Mouse (Mus musculus): Measurements from ENCODE around the gene Nudt22. TPM values are rescaled to one million over a fixed set of nuclear protein-coding genes. Genes with fewer than 3 reads are reported as not detected.

The Nudt22 gene
- polyA plus RNA-seq, 1 experiment from 2014 or later: 24.6 TPM

DNA sequence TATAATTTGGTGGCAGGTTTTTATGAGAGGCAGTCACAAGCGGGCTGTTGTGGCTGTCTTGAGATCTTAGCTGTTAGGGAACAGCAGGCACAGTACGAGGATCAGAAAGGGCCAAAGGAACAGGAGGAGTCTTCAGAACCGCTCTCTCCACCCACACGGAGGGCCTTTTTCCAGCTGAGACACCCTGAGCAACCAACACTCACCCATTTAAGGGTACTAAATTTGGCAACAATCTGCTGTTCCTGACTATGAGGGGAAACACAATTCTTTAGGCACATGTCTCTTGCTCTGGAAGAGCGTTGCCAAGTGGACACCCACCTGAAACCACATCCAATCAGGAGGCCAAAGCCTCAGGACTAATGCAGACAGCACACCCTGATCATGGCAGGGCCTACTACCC is 33.6 kb upstream of the Nudt22 start:
- Histone ChIP-seq H3K4me3 (ENCODE audit: low read depth, low read length) (no peak overlapping the region), H3K36me3 (ENCODE audit: control insufficient read depth, insufficient read depth, low read length) (peaks cover 68% of the 10 kb centered on the region), H3K27ac (ENCODE audit: low read depth, low read length) (no peak overlapping the region), H3K4me1 (ENCODE audit: control insufficient read depth, insufficient read depth, low read length) (no peaks in the 10 kb centered on the region), H3K9me3 (replicated peaks; ENCODE audit: control insufficient read depth, low read length) (no peaks in the 10 kb centered on the region), H3K4me2 (no peak overlapping the region), H3K27me3 (ENCODE audit: control insufficient read depth, insufficient read depth, low read length) (no peaks in the 10 kb centered on the region), H3K9ac (ENCODE audit: low read depth, low read length) (no peak overlapping the region)
- ATAC-seq (replicated peaks; ENCODE audit: insufficient number of reproducible peaks, low FRiP score, low TSS enrichment): no peak
- 91% methylated on average over 5 of the region's 5 CpGs for WGBS (ENCODE audit: insufficient replicate concordance)

GRCm38 (mm10) chr19:7020224-7020641 is 24.3 kb upstream of the Nudt22 start:
- Histone ChIP-seq H3K27me3 (ENCODE audit: control insufficient read depth, insufficient read depth, low read length) (no peaks in the 10 kb centered on the region), H3K27ac (ENCODE audit: low read depth, low read length) (no peak overlapping the region), H3K9ac (ENCODE audit: low read depth, low read length) (no peak overlapping the region), H3K36me3 (ENCODE audit: control insufficient read depth, insufficient read depth, low read length) (peaks cover 37% of the 10 kb centered on the region), H3K4me1 (ENCODE audit: control insufficient read depth, insufficient read depth, low read length) (peaks cover 16% of the 10 kb centered on the region), H3K9me3 (replicated peaks; ENCODE audit: control insufficient read depth, low read length) (no peaks in the 10 kb centered on the region), H3K4me3 (ENCODE audit: low read depth, low read length) (no peak overlapping the region), H3K4me2 (no peak overlapping the region)
- 45% methylated on average over 3 of the region's 3 CpGs for WGBS (ENCODE audit: insufficient replicate concordance)
- 0 out of 2 replicates have a peak, but pooled peaks have one; percentile 55 for ATAC-seq (replicated peaks; ENCODE audit: insufficient number of reproducible peaks, low FRiP score, low TSS enrichment)

GRCm38 (mm10) chr19:7019191-7019590 is 23.3 kb upstream of the Nudt22 start, which contains the start of gene Fermt3:
Gene Fermt3, minus strand, starts transcription at chr19:7019469.
- Histone ChIP-seq H3K4me1 (ENCODE audit: control insufficient read depth, insufficient read depth, low read length) (peaks cover 16% of the 10 kb centered on the region), H3K4me2 (peak within 1 kb of the TSS; percentile 37; the same call in 1 of the 2 replicates), H3K9me3 (replicated peaks; ENCODE audit: control insufficient read depth, low read length) (no peaks in the 10 kb centered on the region), H3K36me3 (ENCODE audit: control insufficient read depth, insufficient read depth, low read length) (peaks cover 28% of the 10 kb centered on the region), H3K9ac (ENCODE audit: low read depth, low read length) (peak within 1 kb of the TSS; percentile 64; the same call in 1 of the 2 replicates), H3K27ac (ENCODE audit: low read depth, low read length) (peak within 1 kb of the TSS; percentile 66), H3K4me3 (ENCODE audit: low read depth, low read length) (peak within 1 kb of the TSS; percentile 21; the same call in 1 of the 2 replicates), H3K27me3 (ENCODE audit: control insufficient read depth, insufficient read depth, low read length) (no peaks in the 10 kb centered on the region)
- ATAC-seq (replicated peaks; ENCODE audit: insufficient number of reproducible peaks, low FRiP score, low TSS enrichment): peak; percentile 37
- 55% methylated on average over 5 of the region's 5 CpGs for WGBS (ENCODE audit: insufficient replicate concordance)

DNA sequence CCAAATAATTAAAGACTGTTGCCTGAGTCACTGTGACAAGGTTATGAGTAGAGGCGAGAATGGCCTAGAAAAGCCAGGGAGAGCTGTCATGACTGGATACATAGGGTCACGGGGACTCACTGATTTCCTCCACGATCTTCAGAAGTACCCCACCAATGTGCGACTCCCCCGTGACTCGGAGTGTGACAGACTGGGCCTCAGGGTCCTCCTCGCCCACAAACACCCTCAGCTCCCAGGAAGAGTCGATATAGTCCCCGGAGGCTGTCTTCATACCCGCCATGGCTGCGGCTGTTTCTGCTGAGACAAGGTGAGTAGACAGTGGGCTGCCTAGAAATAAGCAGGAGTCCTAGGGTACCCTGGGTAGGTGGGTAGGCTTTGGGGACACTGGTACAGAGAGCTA is 22.6 kb upstream of the Nudt22 start:
- ATAC-seq (replicated peaks; ENCODE audit: insufficient number of reproducible peaks, low FRiP score, low TSS enrichment): no peak
- Histone ChIP-seq H3K4me3 (ENCODE audit: low read depth, low read length) (no peak overlapping the region; the same call in 1 of the 2 replicates), H3K9ac (ENCODE audit: low read depth, low read length) (peak overlapping the region; percentile 64; the same call in 1 of the 2 replicates), H3K4me1 (ENCODE audit: control insufficient read depth, insufficient read depth, low read length) (peaks cover 16% of the 10 kb centered on the region), H3K9me3 (replicated peaks; ENCODE audit: control insufficient read depth, low read length) (no peaks in the 10 kb centered on the region), H3K27ac (ENCODE audit: low read depth, low read length) (peak overlapping the region; percentile 66), H3K27me3 (ENCODE audit: control insufficient read depth, insufficient read depth, low read length) (no peaks in the 10 kb centered on the region), H3K36me3 (ENCODE audit: control insufficient read depth, insufficient read depth, low read length) (peaks cover 26% of the 10 kb centered on the region), H3K4me2 (peak overlapping the region; percentile 37; the same call in 1 of the 2 replicates)
- 85% methylated on average over 11 of the region's 11 CpGs for WGBS (ENCODE audit: insufficient replicate concordance)

- H3K27ac ChIP-seq (ENCODE audit: low read depth, low read length): peak overlapping the region; percentile 66
- H3K36me3 ChIP-seq (ENCODE audit: control insufficient read depth, insufficient read depth, low read length): peaks cover 26% of the 10 kb centered on the region
- ATAC-seq (replicated peaks; ENCODE audit: insufficient number of reproducible peaks, low FRiP score, low TSS enrichment): no peak
- peaks cover 16% of the 10 kb centered on the region for H3K4me1 ChIP-seq (ENCODE audit: control insufficient read depth, insufficient read depth, low read length)
- H3K4me3 ChIP-seq (ENCODE audit: low read depth, low read length): no peak overlapping the region
- peak overlapping the region; percentile 64 for H3K9ac ChIP-seq (ENCODE audit: low read depth, low read length)
- H3K9me3 ChIP-seq (replicated peaks; ENCODE audit: control insufficient read depth, low read length): no peaks in the 10 kb centered on the region
- no peaks in the 10 kb centered on the region for H3K27me3 ChIP-seq (ENCODE audit: control insufficient read depth, insufficient read depth, low read length)
- peak overlapping the region; percentile 37; the same call in 1 of the 2 replicates for H3K4me2 ChIP-seq
- WGBS (ENCODE audit: insufficient replicate concordance): 57% methylated on average over 12 of the region's 12 CpGs
Observed at GRCm38 (mm10) chr19:7017541-7018457, 21.9 kb upstream of the Nudt22 start.

- ATAC-seq (replicated peaks; ENCODE audit: insufficient number of reproducible peaks, low FRiP score, low TSS enrichment): no peak
- no peaks in the 10 kb centered on the region for H3K27me3 ChIP-seq (ENCODE audit: control insufficient read depth, insufficient read depth, low read length)
- H3K4me3 ChIP-seq (ENCODE audit: low read depth, low read length): no peak overlapping the region
- no peaks in the 10 kb centered on the region for H3K9me3 ChIP-seq (replicated peaks; ENCODE audit: control insufficient read depth, low read length)
- no peak overlapping the region for H3K9ac ChIP-seq (ENCODE audit: low read depth, low read length)
- WGBS (ENCODE audit: insufficient replicate concordance): 84% methylated on average over 20 of the region's 20 CpGs
- peaks cover 16% of the 10 kb centered on the region for H3K4me1 ChIP-seq (ENCODE audit: control insufficient read depth, insufficient read depth, low read length)
- no peak overlapping the region for H3K4me2 ChIP-seq
- H3K27ac ChIP-seq (ENCODE audit: low read depth, low read length): no peak overlapping the region
- H3K36me3 ChIP-seq (ENCODE audit: control insufficient read depth, insufficient read depth, low read length): peaks cover 5% of the 10 kb centered on the region
Observed at GRCm38 (mm10) chr19:7014481-7015135, 18.7 kb upstream of the Nudt22 start.

GRCm38 (mm10) chr19:7013984-7014383 is 18.1 kb upstream of the Nudt22 start:
- peaks cover 12% of the 10 kb centered on the region for H3K4me1 ChIP-seq (ENCODE audit: control insufficient read depth, insufficient read depth, low read length)
- H3K36me3 ChIP-seq (ENCODE audit: control insufficient read depth, insufficient read depth, low read length): peaks cover 3% of the 10 kb centered on the region
- no peak overlapping the region for H3K27ac ChIP-seq (ENCODE audit: low read depth, low read length)
- no peaks in the 10 kb centered on the region for H3K9me3 ChIP-seq (replicated peaks; ENCODE audit: control insufficient read depth, low read length)
- ATAC-seq (replicated peaks; ENCODE audit: insufficient number of reproducible peaks, low FRiP score, low TSS enrichment): no peak
- 89% methylated on average over 9 of the region's 9 CpGs for WGBS (ENCODE audit: insufficient replicate concordance)
- H3K9ac ChIP-seq (ENCODE audit: low read depth, low read length): no peak overlapping the region
- H3K27me3 ChIP-seq (ENCODE audit: control insufficient read depth, insufficient read depth, low read length): no peaks in the 10 kb centered on the region
- no peak overlapping the region for H3K4me3 ChIP-seq (ENCODE audit: low read depth, low read length)
- no peak overlapping the region for H3K4me2 ChIP-seq

DNA sequence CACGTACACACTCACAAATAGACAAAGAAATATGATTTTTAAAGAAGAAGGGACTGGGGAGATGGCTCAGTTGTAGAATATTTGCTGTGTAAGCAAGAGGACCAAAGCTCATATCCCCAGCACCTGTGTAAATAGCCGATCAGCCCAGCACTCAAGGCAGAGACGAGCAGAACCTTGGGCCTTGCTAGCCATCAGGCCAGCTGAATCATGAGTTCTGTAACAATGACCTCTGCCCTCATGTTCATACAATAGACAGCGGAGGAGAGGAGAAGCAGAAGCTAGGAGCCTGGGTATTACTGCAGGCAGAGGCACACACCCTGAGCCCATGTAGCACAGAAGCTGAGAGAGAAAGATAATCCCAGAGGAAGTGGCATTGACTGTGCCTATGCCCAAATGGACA is 16.5 kb upstream of the Nudt22 start:
- WGBS (ENCODE audit: insufficient replicate concordance): 82% methylated on average over 4 of the region's 4 CpGs
- no peak for ATAC-seq (replicated peaks; ENCODE audit: insufficient number of reproducible peaks, low FRiP score, low TSS enrichment)

More for the DNA sequence above, 16.5 kb upstream of the Nudt22 start:
- Histone ChIP-seq H3K36me3 (ENCODE audit: control insufficient read depth, insufficient read depth, low read length) (no peaks in the 10 kb centered on the region), H3K9ac (ENCODE audit: low read depth, low read length) (no peak overlapping the region), H3K27ac (ENCODE audit: low read depth, low read length) (no peak overlapping the region), H3K9me3 (replicated peaks; ENCODE audit: control insufficient read depth, low read length) (no peaks in the 10 kb centered on the region), H3K4me3 (ENCODE audit: low read depth, low read length) (no peak overlapping the region), H3K4me1 (ENCODE audit: control insufficient read depth, insufficient read depth, low read length) (no peaks in the 10 kb centered on the region), H3K4me2 (no peak overlapping the region), H3K27me3 (ENCODE audit: control insufficient read depth, insufficient read depth, low read length) (no peaks in the 10 kb centered on the region)

Data from heart, embryonic 11.5 days (tissue).